Mouse (Mus musculus): ENCODE measurements around the gene Spr.
"Not testable (repeated sequence)": the region's sequence is repeated elsewhere in the genome, so short reads cannot be mapped to it uniquely, and the experiment has no call there.

Gene Spr

GRCm38 (mm10) chr6:85132237-85132636, 5.3 kb downstream of the Spr start:
- not testable (repeated sequence) for DNase-seq (ENCODE audit: low read depth, low spot score)

- DNase-seq (ENCODE audit: low read depth, low spot score), result peak; percentile 48
Measured at GRCm38 (mm10) chr6:85131673-85132072, 5.9 kb downstream of the Spr start.

GRCm38 (mm10) chr6:85117545-85118511, 19.7 kb downstream of the Spr start:
- DNase-seq (ENCODE audit: low read depth, low spot score), result peak; percentile 45

GRCm38 (mm10) chr6:85105033-85105615, 32.4 kb downstream of the Spr start:
- DNase-seq (ENCODE audit: low read depth, low spot score), result no peak

- no peak for DNase-seq (ENCODE audit: low read depth, low spot score)
Measured at GRCm38 (mm10) chr6:85103321-85103720, 34.2 kb downstream of the Spr start.

- DNase-seq (ENCODE audit: low read depth, low spot score), result no peak
Measured at GRCm38 (mm10) chr6:85096441-85096840, 41.1 kb downstream of the Spr start.

GRCm38 (mm10) chr6:85087425-85087824, 50.1 kb downstream of the Spr start:
- DNase-seq (ENCODE audit: low read depth, low spot score), result no peak

- DNase-seq (ENCODE audit: low read depth, low spot score), result no peak
Measured at GRCm38 (mm10) chr6:85086645-85087044, 50.9 kb downstream of the Spr start.
